Mouse (Mus musculus) liver, adult (tissue): ENCODE measurements around the gene Hspa1l.
"Not testable (repeated sequence)": the region's sequence is repeated elsewhere in the genome, so short reads cannot be mapped to it uniquely, and the experiment has no call there.

ENCODE experiments used
- GATA4 ChIP-seq: IDR thresholded peaks from 2 replicates; pipeline ENCODE4 v1.6.1; 2014; ENCODE audit warnings: mild to moderate bottlenecking, low read length; ENCODE audit not compliant: insufficient replicate concordance

Hspa1l gene

DNA sequence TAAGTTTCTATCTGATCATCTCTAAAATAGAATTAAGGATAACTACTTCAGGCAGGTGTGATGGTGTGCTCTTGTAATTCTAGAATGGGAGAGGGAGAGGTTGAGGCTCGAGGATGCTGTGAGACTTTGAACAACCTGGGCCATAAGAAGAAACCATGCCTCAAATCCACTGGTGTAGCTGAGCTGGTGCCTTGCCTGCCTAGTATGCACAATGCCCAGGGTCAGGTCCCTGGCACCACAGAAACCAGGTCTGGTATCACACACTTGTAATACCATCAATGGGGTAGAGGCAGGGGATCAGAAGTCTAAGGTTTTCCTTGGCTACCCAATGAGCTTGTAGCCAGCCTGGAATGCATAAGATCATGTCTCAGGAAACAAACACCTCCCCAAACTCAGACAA lies 9.7 kb upstream of the Hspa1l start:
- no peak for TF ChIP-seq GATA4

DNA sequence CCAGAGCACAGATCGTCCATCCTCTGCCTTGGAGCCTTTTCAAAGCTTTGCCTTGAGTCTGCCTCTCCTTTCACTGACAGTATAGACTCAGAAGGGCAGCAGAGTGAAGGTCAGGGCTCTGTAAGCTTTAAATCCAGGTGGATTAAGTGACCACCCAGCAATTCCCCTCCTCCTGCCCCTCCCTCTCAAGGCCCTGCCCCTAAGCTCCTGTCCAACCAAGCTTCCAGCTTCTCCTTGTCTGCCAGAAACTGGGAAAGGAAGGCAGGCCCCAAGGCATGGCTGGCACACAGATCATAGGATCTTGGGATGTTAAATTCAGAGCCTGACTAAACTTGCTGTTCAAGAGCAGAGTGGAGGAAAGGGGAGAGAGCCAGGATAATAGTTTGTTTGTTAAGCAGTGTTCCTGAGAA lies 7.9 kb upstream of the Hspa1l start:
- TF ChIP-seq GATA4 = no peak

DNA sequence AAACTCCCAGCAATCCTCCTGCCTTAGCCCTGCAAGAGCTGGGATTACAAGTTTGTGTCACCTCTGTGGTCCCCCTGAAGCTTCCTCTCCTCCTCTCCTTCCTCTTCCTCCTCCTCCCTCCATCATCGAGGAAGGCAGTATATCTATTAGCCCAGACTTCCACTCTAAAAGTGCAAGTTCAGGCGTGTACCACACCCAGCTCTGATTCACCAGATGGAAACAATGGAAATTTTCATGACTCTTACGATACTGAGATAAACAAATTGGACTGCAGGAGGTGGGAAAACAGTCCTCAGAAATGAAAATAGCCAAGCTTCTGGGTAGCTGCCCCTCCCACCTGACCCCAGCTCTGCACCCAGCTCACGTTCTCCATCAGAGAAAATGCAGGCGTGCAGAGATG lies 6.9 kb upstream of the Hspa1l start:
- peak; percentile 38; the same call in 1 of the 2 replicates for TF ChIP-seq GATA4

DNA sequence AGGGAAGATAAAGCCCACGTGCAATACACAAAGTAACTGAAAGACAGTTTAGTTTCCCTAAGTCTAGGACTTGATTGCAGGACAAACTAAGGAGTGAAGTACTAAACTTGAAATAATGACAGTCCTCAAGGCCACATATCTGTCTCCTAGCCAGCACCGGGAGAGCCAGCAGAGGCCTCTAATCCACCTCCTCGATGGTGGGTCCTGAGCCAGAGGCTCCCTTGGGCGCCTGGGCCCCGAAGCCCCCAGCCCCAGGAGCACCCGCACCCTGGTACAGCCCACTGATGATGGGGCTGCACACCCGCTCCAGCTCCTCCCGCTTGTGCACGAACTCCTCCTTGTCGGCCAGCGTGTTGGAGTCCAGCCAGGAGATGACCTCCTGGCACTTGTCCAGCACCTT lies 2.7 kb upstream of the Hspa1l start, which contains the start of gene Gm20481:
Gene Gm20481, plus strand, starts transcription at position 91 of the 400 bp plus-strand sequence.
- not testable (repeated sequence) for TF ChIP-seq GATA4

DNA sequence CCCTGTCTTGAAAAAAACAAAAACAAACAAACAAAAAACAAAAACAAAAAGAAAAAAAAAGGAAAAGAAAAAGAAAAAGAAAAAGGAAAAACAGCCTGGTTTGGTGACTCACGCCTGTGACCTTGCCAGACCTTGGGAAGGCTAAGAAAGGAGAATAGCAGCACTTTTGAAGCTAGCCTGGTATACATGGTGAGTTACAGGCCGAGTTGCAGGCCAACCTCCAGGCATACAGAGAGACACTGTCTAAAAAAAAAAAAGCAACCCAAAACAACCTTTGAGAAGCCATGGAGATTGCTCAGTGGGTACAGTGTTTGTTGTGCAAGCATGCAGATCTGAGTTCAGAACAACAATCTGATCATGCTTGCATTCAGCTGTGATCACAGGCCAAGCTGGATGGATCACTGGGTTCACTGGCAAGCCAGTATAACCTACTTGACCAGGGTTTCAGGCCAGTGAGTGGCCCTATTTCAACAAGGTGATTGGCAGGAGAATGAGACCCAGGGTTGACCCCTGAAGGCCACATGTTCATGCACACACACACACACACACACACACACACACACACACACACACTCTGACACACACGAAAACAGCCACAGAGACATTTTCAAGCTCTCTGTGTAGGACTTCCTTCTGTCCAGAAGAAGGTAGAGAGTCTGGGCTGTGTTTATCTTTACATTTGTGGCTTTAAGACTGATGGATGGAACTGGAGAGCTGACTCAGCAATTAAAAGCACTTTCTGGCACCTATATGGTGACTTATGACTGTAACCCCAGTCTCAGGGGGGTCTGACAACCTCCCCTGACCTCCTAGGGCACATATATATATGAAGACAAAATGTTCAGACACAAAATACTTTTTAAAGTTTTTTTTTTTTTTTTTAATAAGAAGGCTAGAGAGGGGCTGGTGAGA lies 3.3 kb downstream of the Hspa1l start:
- no peak for TF ChIP-seq GATA4

DNA sequence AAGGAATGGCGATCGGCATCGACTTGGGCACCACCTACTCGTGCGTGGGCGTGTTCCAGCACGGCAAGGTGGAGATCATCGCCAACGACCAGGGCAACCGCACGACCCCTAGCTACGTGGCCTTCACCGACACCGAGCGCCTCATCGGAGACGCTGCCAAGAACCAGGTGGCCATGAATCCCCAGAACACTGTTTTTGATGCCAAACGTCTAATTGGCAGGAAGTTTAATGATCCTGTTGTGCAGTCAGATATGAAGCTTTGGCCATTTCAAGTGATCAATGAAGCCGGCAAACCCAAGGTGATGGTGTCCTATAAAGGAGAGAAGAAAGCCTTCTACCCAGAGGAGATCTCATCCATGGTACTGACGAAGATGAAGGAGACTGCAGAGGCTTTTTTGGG lies 4.5 kb downstream of the Hspa1l start:
- TF ChIP-seq GATA4 = no peak

DNA sequence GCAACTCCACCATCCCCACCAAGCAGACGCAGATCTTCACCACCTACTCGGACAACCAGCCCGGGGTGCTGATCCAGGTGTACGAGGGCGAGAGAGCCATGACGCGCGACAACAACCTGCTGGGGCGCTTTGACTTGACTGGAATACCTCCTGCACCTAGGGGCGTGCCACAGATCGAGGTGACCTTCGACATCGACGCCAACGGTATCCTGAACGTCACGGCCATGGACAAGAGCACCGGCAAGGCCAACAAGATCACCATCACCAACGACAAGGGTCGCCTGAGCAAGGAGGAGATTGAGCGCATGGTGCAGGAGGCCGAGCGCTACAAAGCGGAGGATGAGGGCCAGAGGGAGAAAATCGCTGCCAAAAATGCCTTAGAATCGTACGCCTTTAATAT lies 5.7 kb downstream of the Hspa1l start:
- no peak for TF ChIP-seq GATA4

DNA sequence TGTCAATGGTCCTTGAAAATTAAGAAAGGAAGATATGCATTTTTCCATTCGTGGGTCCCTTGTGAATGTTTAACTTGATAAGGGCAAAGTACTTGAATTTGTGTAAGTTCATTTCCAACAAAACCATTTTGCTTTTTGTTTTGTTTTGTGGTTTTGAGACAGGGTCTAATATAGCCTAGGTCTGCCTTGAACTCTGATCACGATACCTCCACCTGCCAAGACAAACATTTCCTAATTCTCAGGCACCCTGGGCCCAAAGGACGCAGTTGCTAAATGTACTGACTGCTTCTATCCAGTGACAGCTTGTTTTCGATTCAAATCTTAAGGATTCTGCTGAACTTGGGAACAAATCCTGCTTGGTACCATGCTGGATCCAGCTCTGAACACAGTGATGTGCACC lies 7.1 kb downstream of the Hspa1l start:
- no peak for TF ChIP-seq GATA4

DNA sequence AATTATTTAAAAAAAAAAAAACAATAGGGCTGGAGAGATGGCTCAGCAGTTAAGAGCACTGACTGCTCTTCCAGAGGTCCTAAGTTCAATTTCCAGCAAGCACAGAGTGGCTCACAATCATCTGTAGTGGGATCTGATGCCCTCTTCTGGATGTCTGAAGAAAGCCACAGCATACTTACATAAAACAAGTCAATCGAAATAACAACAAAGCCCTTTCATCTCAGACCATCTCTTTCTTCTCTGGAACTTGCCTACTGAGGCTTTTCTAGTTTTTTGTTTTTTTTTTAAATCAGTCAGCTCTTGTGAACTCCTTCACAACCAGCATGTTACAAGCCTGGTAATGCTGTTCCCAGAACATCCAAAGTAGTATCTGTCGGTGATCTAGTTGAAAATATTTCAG lies 8.2 kb downstream of the Hspa1l start:
- no peak for TF ChIP-seq GATA4

DNA sequence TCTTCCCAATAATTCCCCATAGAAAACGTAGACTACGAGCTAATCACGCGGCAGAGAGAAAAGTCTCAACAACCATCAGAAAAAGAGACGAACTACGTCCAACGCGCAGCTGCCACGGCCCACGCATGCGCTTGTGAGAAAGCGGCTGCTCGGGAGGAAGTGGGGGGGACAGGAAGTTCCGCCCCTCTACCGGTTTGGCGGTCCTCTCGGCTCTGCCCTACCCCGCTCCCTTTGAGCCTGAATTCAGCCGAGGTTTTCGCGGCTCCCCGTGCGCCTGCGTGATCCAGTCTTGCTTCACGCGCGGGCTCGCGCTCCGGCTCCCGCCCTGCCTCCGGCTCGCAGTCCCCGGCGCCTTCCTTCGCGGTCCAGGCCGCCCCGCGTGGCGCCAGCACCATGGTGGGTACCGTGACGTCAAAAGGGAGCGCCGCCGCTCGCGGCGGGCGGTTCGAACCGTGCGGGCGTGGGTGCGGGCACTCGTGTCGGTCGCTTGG lies 9.2 kb downstream of the Hspa1l start, which contains the start of gene Lsm2:
Gene Lsm2, plus strand, starts transcription at position 173 of the 491 bp plus-strand sequence.
- peak; percentile 54; the same call in 1 of the 2 replicates for TF ChIP-seq GATA4

DNA sequence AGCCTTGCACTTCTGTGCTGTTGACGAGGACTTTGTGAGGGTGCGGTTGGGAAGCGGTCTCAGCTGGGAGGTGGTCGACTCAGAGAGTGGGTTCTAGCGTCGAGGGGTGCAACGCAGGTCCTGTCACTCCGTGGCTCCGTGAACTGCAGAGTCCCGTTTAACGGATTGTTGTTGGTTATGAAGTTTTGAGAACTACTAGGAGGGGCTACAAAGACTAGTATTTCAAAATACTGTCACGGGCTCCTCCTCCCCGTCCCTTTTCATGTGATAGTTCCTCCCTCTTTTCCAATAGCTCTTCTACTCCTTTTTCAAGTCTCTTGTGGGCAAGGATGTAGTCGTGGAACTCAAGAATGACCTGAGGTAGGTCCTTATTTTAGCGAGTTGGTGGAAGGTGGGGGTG lies 9.8 kb downstream of the Hspa1l start:
- no peak for TF ChIP-seq GATA4

DNA sequence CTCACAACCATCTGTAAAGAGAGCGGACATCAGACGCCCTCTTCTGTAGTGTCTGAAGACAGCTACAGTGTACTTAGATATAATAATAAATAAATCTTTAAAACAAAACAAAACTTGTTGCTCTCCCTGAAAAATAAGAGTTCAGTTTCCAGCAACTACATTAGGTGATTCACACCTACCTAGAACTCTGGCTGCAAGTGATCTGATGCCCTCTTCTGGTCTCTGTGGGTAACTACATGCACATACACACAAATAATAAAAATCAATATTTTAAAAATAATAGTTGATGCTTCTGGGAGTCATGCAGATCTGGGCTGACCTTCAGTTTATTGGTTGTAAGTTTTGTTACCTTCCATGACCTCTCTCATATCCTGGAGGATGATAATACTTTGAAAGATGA lies 11.7 kb downstream of the Hspa1l start:
- no peak for TF ChIP-seq GATA4

DNA sequence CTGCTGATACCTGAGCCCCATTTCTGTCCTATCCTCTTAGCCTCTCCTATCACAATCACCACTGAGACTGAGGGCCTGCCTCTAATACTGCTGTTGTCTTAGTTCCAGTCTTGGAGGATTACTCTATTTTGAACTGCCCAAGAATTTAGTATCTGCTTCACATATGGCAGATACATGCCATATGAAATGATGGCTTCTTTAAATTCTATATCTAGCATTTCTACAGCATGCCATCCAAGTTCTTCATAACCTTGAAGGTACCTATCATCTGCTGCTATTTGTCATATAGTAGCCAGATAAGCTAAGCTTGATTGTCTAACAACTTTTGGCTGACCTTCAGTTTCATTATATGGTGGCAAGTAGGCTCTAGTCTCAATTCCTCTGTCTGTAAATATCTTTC lies 22.2 kb downstream of the Hspa1l start:
- TF ChIP-seq GATA4 = no peak

DNA sequence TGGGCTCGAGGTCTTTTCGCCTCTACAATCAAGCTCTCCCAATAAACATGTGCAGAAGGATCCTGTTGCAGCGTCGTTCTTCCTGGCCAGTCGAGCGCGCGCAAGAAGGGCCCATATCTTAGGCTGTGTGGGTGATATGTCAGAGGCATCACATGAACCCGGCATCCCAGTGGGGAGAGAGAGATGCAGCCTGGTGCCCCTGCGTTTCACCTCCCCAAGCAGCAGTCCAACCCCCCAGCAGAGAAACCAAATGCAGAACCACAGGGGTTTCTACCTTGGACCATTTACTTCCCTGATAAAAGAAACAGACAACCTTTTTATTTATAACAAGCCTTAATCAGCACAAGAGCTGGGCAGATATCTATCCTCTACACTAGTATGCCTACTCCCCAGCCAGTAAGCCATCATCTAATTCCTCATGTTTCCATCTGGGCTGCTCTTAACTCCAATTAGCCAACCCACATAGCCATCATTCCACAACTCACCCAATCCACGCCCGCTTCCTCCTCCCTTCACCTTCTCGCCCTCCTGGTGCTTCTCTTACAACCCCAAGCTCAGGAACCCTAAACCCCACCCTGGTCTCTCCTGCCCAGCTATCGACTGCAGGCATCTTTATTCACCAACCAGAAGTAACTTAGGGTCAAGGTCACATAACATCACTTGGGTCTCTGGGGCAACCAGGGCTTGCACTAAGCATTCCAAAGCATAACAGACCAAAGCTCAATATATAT lies 24.1 kb downstream of the Hspa1l start:
- no peak for TF ChIP-seq GATA4

DNA sequence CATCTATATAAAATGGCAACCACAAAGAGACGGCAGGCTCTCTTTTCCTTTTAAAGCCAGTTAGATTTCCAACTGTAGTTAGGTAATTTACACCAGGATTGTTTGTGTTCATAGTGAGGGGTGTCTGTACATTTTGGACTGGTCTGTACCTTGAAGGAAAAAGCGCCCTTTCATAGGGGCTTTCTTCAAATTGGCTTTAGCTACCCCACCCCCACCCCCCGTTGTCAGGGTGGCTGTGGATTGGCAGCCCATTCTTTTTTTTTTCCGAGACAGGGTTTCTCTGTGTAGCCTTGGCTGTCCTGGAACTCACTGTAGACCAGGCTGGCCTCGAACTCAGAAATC lies 24.6 kb downstream of the Hspa1l start:
- TF ChIP-seq GATA4 = no peak
